Mouse (Mus musculus): ENCODE measurements at regions not wholly inside any gene's neighbourhood (a gene's known extent, or its start where the extent isn't known, plus 50 kb on each side); places are given as distances from the start of the nearest gene placed in this dataset.

GRCm38 (mm10) chr8:126756300-126757097, 162.7 kb upstream of the Irf2bp2 start:
- no peak for TF ChIP-seq CTCF (IDR thresholded peaks at IDR 0.05; ENCODE audit: borderline replicate concordance, extremely low read depth, insufficient read depth, insufficient read length)
- no peak for TF ChIP-seq POLR2A (IDR thresholded peaks at IDR 0.05; ENCODE audit: borderline replicate concordance, extremely low read depth, insufficient read depth, insufficient read length, poor library complexity, severe bottlenecking)
